Mouse (Mus musculus) neutrophil, adult 5-6 weeks (primary cell): ENCODE results near the gene Prkag2. TPM values are rescaled to one million over a fixed set of nuclear protein-coding genes. Genes with fewer than 3 reads are reported as not detected.
A peak's percentile ranks its signal among the peaks of the same experiment; 100 is the strongest.

ENCODE experiments used
- ATAC-seq: fragments of 151-379, 151-347 bp; 2 replicates; pipeline ENCODE4 v1.8.0; 2017; ENCODE audit warnings: mild to moderate bottlenecking, moderate TSS enrichment; ENCODE audit not compliant: insufficient number of reproducible peaks, poor library complexity, low FRiP score, severe bottlenecking; ENCODE audit errors: extremely low read depth
- total RNA-seq: library from RNA; stranded (forward); fragments of 200-1000 nt; gene quantifications from 2 replicates; pipeline ENCODE4 v1.2.3, GENCODE M21; 2017

The Prkag2 gene
- total RNA-seq, 1 experiment from 2014 or later = 37.0 TPM

GRCm38 (mm10) chr5:25019221-25019620 is 81.2 kb downstream of the Prkag2 start:
- no peak for ATAC-seq

GRCm38 (mm10) chr5:25012134-25012533 is 88.3 kb downstream of the Prkag2 start:
- no peak for ATAC-seq

- ATAC-seq = peak; percentile 57
Observed at GRCm38 (mm10) chr5:25011019-25011485, 89.4 kb downstream of the Prkag2 start.

GRCm38 (mm10) chr5:25010438-25010892 is 90.0 kb downstream of the Prkag2 start:
- ATAC-seq = peak; percentile 75

- ATAC-seq = no peak
Observed at GRCm38 (mm10) chr5:25009770-25010169, 90.7 kb downstream of the Prkag2 start.

- no peak for ATAC-seq
Observed at GRCm38 (mm10) chr5:25008966-25009365, 91.5 kb downstream of the Prkag2 start.

- peak; percentile 42 for ATAC-seq
Observed at GRCm38 (mm10) chr5:25006848-25007247, 93.6 kb downstream of the Prkag2 start.

GRCm38 (mm10) chr5:25005532-25006129 is 94.8 kb downstream of the Prkag2 start:
- no peak for ATAC-seq

- ATAC-seq = no peak
Observed at GRCm38 (mm10) chr5:25001391-25001794, 99.0 kb downstream of the Prkag2 start.

- no peak for ATAC-seq
Observed at GRCm38 (mm10) chr5:24999351-24999750, 101.1 kb downstream of the Prkag2 start.

GRCm38 (mm10) chr5:24995576-24996100 is 104.8 kb downstream of the Prkag2 start:
- ATAC-seq = no peak

GRCm38 (mm10) chr5:24993190-24993589 is 107.3 kb downstream of the Prkag2 start:
- no peak for ATAC-seq

GRCm38 (mm10) chr5:24991575-24991974 is 108.9 kb downstream of the Prkag2 start:
- ATAC-seq = no peak

- no peak for ATAC-seq
Observed at GRCm38 (mm10) chr5:24990460-24990859, 110.0 kb downstream of the Prkag2 start.

GRCm38 (mm10) chr5:24989683-24990082 is 110.8 kb downstream of the Prkag2 start:
- ATAC-seq = no peak

GRCm38 (mm10) chr5:24986956-24987355 is 113.5 kb downstream of the Prkag2 start:
- no peak for ATAC-seq

GRCm38 (mm10) chr5:24986204-24986940 is 114.1 kb downstream of the Prkag2 start:
- ATAC-seq = no peak

- no peak for ATAC-seq
Observed at GRCm38 (mm10) chr5:24985434-24986176, 114.8 kb downstream of the Prkag2 start.

GRCm38 (mm10) chr5:24984157-24984556 is 116.3 kb downstream of the Prkag2 start:
- ATAC-seq = no peak
